In genomic region chr12:92152922-92153235, GRCm38 (mm10) we compare ENCODE assay signal across 24 mouse cellular contexts.
DNase-seq lines count a peak whose midpoint lies in the region; ATAC-seq and TF ChIP-seq lines count a peak whose summit lies in the region.
"Had no signal": no experiment of that assay in that cellular context is flagged by ENCODE, and none has a peak within 500 bp of the region (broad histone marks: within the 10 kb centered on the region; RNA-seq: fewer than 3 reads in every experiment).

No protein-coding gene starts in this region.

- H3K4me2 ChIP-seq in forebrain, embryonic 15.5 days (replicated peaks): no peak overlapping the region
- no peak overlapping the region for H3K4me2 ChIP-seq in forebrain, postnatal 0 days (ENCODE audit: low read depth)
- H3K4me2 ChIP-seq in kidney, embryonic 16.5 days (replicated peaks; ENCODE audit: low read depth, low read length): no peak overlapping the region
- H3K4me2 ChIP-seq: embryonic facial prominence, embryonic 13.5 days; heart, embryonic 13.5 days; hindbrain, embryonic 13.5 days had no signal

- H3K36me3 ChIP-seq in forebrain, embryonic 15.5 days: no peaks in the 10 kb centered on the region
- no peaks in the 10 kb centered on the region for H3K36me3 ChIP-seq in forebrain, postnatal 0 days (ENCODE audit: insufficient read depth)
- H3K36me3 ChIP-seq in kidney, embryonic 16.5 days (ENCODE audit: insufficient read depth, low read length): no peaks in the 10 kb centered on the region
- H3K36me3 ChIP-seq: embryonic facial prominence, embryonic 10.5 days; embryonic facial prominence, embryonic 13.5 days; heart, embryonic 10.5 days; heart, embryonic 13.5 days; hindbrain, embryonic 13.5 days had no signal

- 0 out of 2 replicates have a peak, but pooled peaks have one; percentile 9 for ATAC-seq in forebrain, embryonic 15.5 days (replicated peaks)
- ATAC-seq in forebrain, postnatal 0 days: no peak
- peak; percentile 67; the same call in 1 of the 2 replicates for ATAC-seq in kidney, embryonic 16.5 days (ENCODE audit: low FRiP score, low TSS enrichment)
- ATAC-seq: CD4-positive, CD25-positive, alpha-beta regulatory T cell, adult 4 months; hindbrain, embryonic 16.5 days had no signal

- no peak for TF ChIP-seq POLR2A in brain, embryonic 14.5 days (IDR thresholded peaks at IDR 0.05; ENCODE audit: borderline replicate concordance, extremely low read depth, insufficient read depth, insufficient read length, poor library complexity, severe bottlenecking)

- H3K4me3 ChIP-seq in forebrain, embryonic 15.5 days: no peak overlapping the region
- H3K4me3 ChIP-seq in forebrain, postnatal 0 days (ENCODE audit: low read depth, low read length): no peak overlapping the region
- no peak overlapping the region for H3K4me3 ChIP-seq in kidney, embryonic 16.5 days (ENCODE audit: low read length)
- H3K4me3 ChIP-seq: embryonic facial prominence, embryonic 10.5 days; embryonic facial prominence, embryonic 13.5 days; erythroblast, embryonic 14.5 days; heart, adult 2 months; heart, embryonic 10.5 days; heart, embryonic 13.5 days; hindbrain, embryonic 13.5 days had no signal

- no peak for TF ChIP-seq CTCF in forebrain, postnatal 0 days (IDR thresholded peaks at IDR 0.05; ENCODE audit: low read depth)
- no peak for TF ChIP-seq CTCF in brain, embryonic 14.5 days (IDR thresholded peaks at IDR 0.05; ENCODE audit: borderline replicate concordance, extremely low read depth, insufficient read depth, insufficient read length)

- H3K9me3 ChIP-seq in forebrain, embryonic 15.5 days: no peaks in the 10 kb centered on the region
- no peaks in the 10 kb centered on the region for H3K9me3 ChIP-seq in forebrain, postnatal 0 days (ENCODE audit: low read length)
- no peaks in the 10 kb centered on the region for H3K9me3 ChIP-seq in kidney, embryonic 16.5 days (ENCODE audit: low read length)
- H3K9me3 ChIP-seq: embryonic facial prominence, embryonic 10.5 days; embryonic facial prominence, embryonic 13.5 days; heart, embryonic 10.5 days; heart, embryonic 13.5 days; hindbrain, embryonic 13.5 days had no signal

- no peak overlapping the region for H3K9ac ChIP-seq in forebrain, embryonic 15.5 days (replicated peaks)
- no peak overlapping the region for H3K9ac ChIP-seq in forebrain, postnatal 0 days
- H3K9ac ChIP-seq in kidney, embryonic 16.5 days (replicated peaks; ENCODE audit: low read length): no peak overlapping the region
- H3K9ac ChIP-seq: embryonic facial prominence, embryonic 13.5 days; heart, embryonic 13.5 days; hindbrain, embryonic 13.5 days had no signal

- DNase-seq in forebrain, postnatal 0 days: no peak
- DNase-seq in kidney, adult 9 months: peak; percentile 23
- DNase-seq in kidney, postnatal 10 days: no peak
- no peak for DNase-seq in kidney, adult 18-20 months
- peak; percentile 29 for DNase-seq in brain, embryonic 14.5 days (ENCODE audit: low read depth)
- no peak for DNase-seq in gastrocnemius, postnatal 36 days
- DNase-seq: cerebellum, adult 11-12 months; cerebellum, adult 8-10 months; cerebellum, postnatal 36 days; embryo, embryonic 11 days; gastrocnemius, postnatal 25 days; heart, adult 2 months; heart, postnatal 14 days; heart, postnatal 4 days had no signal

- H3K27ac ChIP-seq in forebrain, embryonic 15.5 days (replicated peaks): peak overlapping the region; percentile 70; the same call in 1 of the 2 replicates
- no peak overlapping the region for H3K27ac ChIP-seq in forebrain, postnatal 0 days (ENCODE audit: low read depth, low read length)
- no peak overlapping the region for H3K27ac ChIP-seq in kidney, embryonic 16.5 days (ENCODE audit: low read length)
- H3K27ac ChIP-seq: embryonic facial prominence, embryonic 10.5 days; embryonic facial prominence, embryonic 13.5 days; heart, adult 2 months; heart, embryonic 10.5 days; heart, embryonic 13.5 days; hindbrain, embryonic 13.5 days had no signal

- 48% methylated on average over 2 of the region's 2 CpGs for WGBS in forebrain, embryonic 15.5 days
- WGBS in forebrain, postnatal 0 days: 51% methylated on average over 2 of the region's 2 CpGs
- 51% methylated on average over 2 of the region's 2 CpGs for WGBS in kidney, embryonic 16.5 days

- intact Hi-C loops in gastrocnemius, postnatal 36 days (cut with DNase I): no loop called here

- no peaks in the 10 kb centered on the region for H3K27me3 ChIP-seq in forebrain, embryonic 15.5 days
- H3K27me3 ChIP-seq in forebrain, postnatal 0 days (ENCODE audit: insufficient read depth, low read length): no peaks in the 10 kb centered on the region
- H3K27me3 ChIP-seq in kidney, embryonic 16.5 days (ENCODE audit: insufficient read depth, low read length): no peaks in the 10 kb centered on the region
- H3K27me3 ChIP-seq: embryonic facial prominence, embryonic 13.5 days; heart, embryonic 13.5 days; hindbrain, embryonic 13.5 days had no signal

- H3K4me1 ChIP-seq in forebrain, embryonic 15.5 days: peaks cover 13% of the 10 kb centered on the region
- H3K4me1 ChIP-seq in forebrain, postnatal 0 days (ENCODE audit: insufficient read depth): peaks cover 10% of the 10 kb centered on the region; the same call in 1 of the 2 replicates
- H3K4me1 ChIP-seq in kidney, embryonic 16.5 days (ENCODE audit: insufficient read depth, low read length): no peaks in the 10 kb centered on the region
- H3K4me1 ChIP-seq: embryonic facial prominence, embryonic 10.5 days; embryonic facial prominence, embryonic 13.5 days; heart, embryonic 10.5 days; heart, embryonic 13.5 days had no signal

Comparison
In these comparisons a context has a peak if more than half of its experiments do, and no peak if none do; other contexts are left out.
1. DNase-seq: peak in kidney, adult 9 months (single experiment) and brain, embryonic 14.5 days (single experiment); none in forebrain, postnatal 0 days (single experiment), kidney, postnatal 10 days (single experiment), kidney, adult 18-20 months (single experiment) and gastrocnemius, postnatal 36 days (0 of 2).